Mouse (Mus musculus): ENCODE results near the gene Gpr155.

Gene Gpr155

DNA sequence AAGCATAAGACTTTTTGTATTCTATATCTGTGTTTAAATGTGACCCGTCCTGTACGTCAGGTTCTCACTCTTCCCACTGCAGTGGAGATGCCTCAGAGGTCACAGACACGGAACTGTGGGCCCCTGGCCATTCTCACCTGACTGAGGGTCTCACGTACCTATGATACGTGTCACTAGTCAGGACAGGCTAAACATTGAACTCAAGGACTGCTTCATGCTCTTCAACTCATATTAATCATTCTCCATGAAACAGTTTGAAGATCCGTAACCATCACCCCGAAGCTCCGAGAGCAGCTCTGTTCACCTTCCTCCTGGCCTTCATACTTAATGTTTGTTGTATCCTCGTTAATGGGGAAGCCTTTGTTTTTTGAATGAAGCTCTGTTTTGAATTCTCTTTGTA is 68.9 kb downstream of the Gpr155 start:
- no peak for DNase-seq

GRCm38 (mm10) chr2:73314311-73314710 is 72.1 kb downstream of the Gpr155 start:
- DNase-seq, result no peak

- DNase-seq, result peak; percentile 5 to 21
Measured at GRCm38 (mm10) chr2:73313117-73313501, 73.3 kb downstream of the Gpr155 start.

DNA sequence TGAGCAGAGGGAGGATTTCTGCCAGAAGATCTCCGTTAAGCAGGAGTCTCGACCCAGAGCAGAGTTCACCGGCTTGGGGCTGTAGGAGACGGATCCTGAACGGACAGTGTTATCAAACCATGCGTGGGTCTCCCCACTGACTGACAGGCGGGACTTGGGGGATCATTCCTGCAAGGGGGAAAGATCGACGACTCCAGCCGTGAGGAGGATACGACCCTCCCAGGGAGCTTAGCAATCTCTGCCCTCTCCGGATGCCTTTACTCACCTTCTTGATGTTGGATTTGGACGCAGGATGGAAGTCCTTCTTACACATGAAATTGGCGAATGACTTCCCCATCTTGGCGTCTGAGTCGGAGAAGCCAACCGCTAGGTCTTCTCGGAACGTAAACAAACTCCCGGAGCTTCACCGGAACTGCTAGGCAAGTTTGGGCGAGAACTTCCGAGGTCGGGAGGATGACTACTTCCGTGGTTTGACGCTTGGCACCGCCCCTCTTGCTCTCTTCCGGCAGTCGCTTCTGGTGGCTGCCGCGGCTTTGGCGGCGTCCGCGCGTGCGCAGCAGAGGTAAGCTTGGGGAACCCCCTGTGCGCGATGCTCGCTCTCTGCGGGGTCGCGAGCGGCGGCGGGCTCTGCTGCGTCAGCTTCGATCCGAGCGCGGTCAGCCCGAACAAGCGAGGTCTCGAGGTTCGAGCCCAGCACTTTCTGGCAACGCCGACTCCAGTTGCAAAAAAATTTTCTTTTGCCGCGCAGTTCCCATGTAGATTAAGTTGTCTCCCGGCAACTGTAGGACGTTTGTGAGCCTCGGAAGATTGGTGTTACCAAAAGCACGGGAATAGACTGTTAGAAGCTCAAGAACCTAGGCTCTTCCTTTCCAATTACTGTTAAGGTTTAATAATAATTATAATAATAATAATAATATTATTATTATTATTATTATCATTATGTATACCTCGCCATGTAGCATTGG is 73.9 kb downstream of the Gpr155 start, which contains the start of the genes Scrn3 and Cir1:
TSS of gene Scrn3 (plus strand) at position 450 of the 965 bp plus-strand sequence.
TSS of gene Cir1 (minus strand) at position 550 of the 965 bp plus-strand sequence.
- peak; percentile 89 to 90 for DNase-seq

DNA sequence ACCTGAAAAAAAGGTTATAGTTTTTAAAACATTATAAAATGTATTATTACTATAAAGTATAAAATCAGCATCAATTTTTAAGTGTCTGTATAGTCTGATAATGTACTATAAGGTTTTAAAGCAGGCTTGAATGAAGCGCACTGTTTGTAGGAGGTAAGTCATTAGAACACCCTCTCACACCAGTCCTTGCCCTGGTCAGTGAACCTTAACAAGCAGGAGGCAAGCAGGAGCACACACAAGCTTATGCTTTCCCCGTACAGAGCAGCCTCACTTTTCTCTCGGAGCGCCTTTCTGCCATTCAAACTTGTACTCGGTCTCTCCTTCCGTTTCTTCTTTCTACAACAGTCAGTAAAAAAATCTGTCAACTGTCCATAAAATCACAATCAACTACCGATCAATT is 80.4 kb downstream of the Gpr155 start:
- DNase-seq, result no peak

DNA sequence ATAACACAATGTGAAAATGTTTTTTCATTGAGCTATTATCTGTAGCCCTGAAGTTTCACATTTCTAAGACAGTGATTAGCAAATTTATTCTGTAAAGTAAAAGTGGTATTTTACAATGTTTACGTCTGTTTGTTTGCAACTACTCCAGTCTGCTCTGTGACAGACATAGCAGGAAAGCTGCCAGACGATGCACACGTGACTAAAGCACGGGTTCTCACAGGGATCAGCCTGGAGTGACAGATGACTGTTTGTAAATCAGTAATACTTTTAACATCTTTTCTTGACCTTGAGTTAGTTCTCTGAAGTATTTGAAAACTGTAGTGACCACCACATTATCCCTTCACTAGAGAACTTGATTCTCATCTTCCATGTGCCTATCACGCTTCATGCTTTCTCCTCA is 81.9 kb downstream of the Gpr155 start:
- no peak for DNase-seq

DNA sequence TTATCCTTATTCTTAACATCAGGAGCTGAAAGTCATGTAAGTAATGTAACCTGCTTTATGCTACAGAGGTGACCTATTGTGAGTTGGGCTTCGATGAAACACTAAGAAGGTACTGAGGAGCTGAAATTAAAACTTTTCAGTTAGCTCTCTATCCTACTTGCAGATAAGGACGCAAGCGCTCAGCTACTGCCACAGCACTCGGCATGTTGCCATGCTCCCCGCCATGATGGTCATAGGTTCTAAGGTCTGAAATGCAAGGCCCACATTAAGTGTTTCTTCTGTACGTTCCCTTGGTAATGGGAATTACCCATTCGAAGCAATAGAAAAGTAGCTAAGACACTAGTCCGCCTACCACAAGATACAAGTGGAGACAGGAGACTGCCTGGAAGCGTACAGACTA is 83.7 kb downstream of the Gpr155 start:
- no peak for DNase-seq

DNA sequence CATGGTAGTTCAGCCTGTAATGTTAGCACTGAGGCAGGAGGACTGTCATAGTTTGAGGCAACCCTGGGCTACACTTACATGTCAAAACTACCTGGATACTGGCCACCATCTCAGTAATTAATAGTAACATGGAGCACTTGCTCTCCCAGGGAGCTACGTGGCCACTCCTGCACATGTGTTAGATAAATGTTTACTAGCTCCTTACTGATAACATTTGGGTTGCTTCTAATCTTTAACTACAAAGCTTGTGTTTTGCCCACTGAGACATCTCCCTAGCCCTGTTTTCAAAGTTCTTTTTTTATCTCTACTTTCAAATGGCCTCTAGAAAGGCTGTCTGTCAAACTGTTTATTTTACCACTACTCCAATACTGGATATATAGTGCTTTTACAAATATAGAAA is 84.4 kb downstream of the Gpr155 start:
- DNase-seq, result no peak

- no peak for DNase-seq
Measured at GRCm38 (mm10) chr2:73298841-73299240, 87.5 kb downstream of the Gpr155 start.

DNA sequence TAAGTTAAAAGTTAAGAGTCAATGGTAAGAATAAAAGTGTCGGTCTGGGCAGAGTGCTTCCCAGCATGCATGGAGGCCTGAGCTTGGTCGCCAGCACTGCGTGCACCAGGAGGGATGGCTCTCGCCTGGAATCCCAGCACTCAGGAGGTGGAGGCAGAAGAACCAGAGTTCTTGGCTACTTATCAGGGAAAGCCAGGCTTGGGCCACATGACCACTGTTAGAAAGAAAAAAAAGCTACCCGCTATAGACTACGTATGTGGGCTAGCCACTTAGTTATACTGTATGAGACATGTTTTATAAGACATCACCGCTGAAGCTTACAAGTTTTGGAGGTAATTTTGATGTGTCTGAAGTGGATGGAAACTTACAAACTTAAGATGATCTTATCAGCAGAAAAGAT is 88.2 kb downstream of the Gpr155 start:
- no peak for DNase-seq

DNA sequence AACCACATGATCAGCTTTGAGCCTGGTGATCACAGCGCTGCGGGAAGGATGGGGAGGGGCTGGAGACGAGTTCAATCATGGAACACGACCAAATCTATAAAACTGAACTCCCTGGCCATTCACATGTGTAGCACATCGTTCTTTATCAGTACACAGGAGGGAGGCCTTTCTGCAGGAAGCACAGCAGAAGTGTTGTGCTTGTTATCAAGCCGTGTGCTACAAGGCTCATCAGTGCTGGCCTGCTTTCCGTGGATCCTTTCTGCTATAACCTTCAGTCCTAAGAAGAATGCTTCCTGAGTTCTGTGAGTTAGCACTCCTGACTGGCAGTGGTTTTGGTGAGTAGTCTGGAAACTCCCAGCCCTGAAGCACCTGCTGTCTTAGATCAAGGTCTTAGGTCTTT is 91.3 kb downstream of the Gpr155 start:
- no peak for DNase-seq
